ENCODE assay signal across 8 mouse cellular contexts in genomic region chr17:34263811-34264371, GRCm38 (mm10). TPM values are rescaled to one million over a fixed set of nuclear protein-coding genes. Genes with fewer than 3 reads are reported as not detected.
DNase-seq lines count a peak whose midpoint lies in the region; ATAC-seq and TF ChIP-seq lines count a peak whose summit lies in the region.

No protein-coding gene starts in this region.

- no peak overlapping the region for H3K4me3 ChIP-seq in layer of hippocampus, adult 2 months
- H3K4me3 ChIP-seq in heart, embryonic 16.5 days (ENCODE audit: low read length), result peak overlapping the region; percentile 65
- H3K4me3 ChIP-seq in liver, embryonic 11.5 days (ENCODE audit: low read depth, low read length), result peak overlapping the region; percentile 56

- peak; percentile 41 for TF ChIP-seq CTCF in layer of hippocampus, adult 2 months (conservative IDR thresholded peaks at IDR 0.05)

- DNase-seq in layer of hippocampus, adult 2 months (ENCODE audit: low spot score in 2 of 2), result no peak
- no peak for DNase-seq in layer of hippocampus, adult 8-10 months (ENCODE audit: low spot score in 2 of 2)
- peak; percentile 60 for DNase-seq in liver, embryonic 11.5 days (ENCODE audit: low spot score)
- DNase-seq in neural tube, embryonic 10.5 days (ENCODE audit: extremely low spot score, low spot score), result peak; percentile 60
- DNase-seq in layer of hippocampus, adult 9-11 months, result no peak
- no peak for DNase-seq in adrenal gland, adult 2 months
- no peak for DNase-seq in cerebellum, adult 9-11 months

- peaks cover 13% of the 10 kb centered on the region for H3K27me3 ChIP-seq in heart, embryonic 16.5 days (ENCODE audit: control insufficient read depth, insufficient read depth, low read length)
- peaks cover 28% of the 10 kb centered on the region for H3K27me3 ChIP-seq in liver, embryonic 11.5 days (replicated peaks; ENCODE audit: control insufficient read depth, insufficient read depth, low read length)

- WGBS in heart, embryonic 16.5 days, result 6% methylated on average over 14 of the region's 14 CpGs
- 7% methylated on average over 14 of the region's 14 CpGs for WGBS in liver, embryonic 11.5 days

- peak overlapping the region; percentile 61; the same call in 1 of the 2 replicates for H3K9ac ChIP-seq in heart, embryonic 16.5 days (ENCODE audit: low read length)
- H3K9ac ChIP-seq in liver, embryonic 11.5 days (ENCODE audit: low read depth, low read length), result no peak overlapping the region; the same call in 1 of the 2 replicates

- ATAC-seq in heart, embryonic 16.5 days (replicated peaks; ENCODE audit: extremely low read depth, insufficient read depth, low FRiP score), result no peak
- no peak for ATAC-seq in liver, embryonic 11.5 days (replicated peaks; ENCODE audit: low FRiP score)

- H3K4me2 ChIP-seq in heart, embryonic 16.5 days (ENCODE audit: low read depth, low read length), result peak overlapping the region; percentile 99
- H3K4me2 ChIP-seq in liver, embryonic 11.5 days, result peak overlapping the region; percentile 93

- H3K36me3 ChIP-seq in heart, embryonic 16.5 days (ENCODE audit: control insufficient read depth, insufficient read depth), result no peaks in the 10 kb centered on the region
- no peaks in the 10 kb centered on the region for H3K36me3 ChIP-seq in liver, embryonic 11.5 days (ENCODE audit: control insufficient read depth, insufficient read depth, low read length)

- no peak overlapping the region for H3K27ac ChIP-seq in layer of hippocampus, adult 2 months
- no peak overlapping the region for H3K27ac ChIP-seq in heart, embryonic 16.5 days (ENCODE audit: low read length)
- no peak overlapping the region for H3K27ac ChIP-seq in liver, embryonic 11.5 days (ENCODE audit: low read depth, low read length)

- H3K4me1 ChIP-seq in heart, embryonic 16.5 days (ENCODE audit: control insufficient read depth, insufficient read depth, low read length), result peaks cover 10% of the 10 kb centered on the region; the same call in 1 of the 2 replicates
- H3K4me1 ChIP-seq in liver, embryonic 11.5 days (replicated peaks; ENCODE audit: control insufficient read depth, insufficient read depth, low read length), result 0 out of 2 replicates have a peak, but pooled peaks cover 4% of the 10 kb centered on the region

- no peaks in the 10 kb centered on the region for H3K9me3 ChIP-seq in heart, embryonic 16.5 days (replicated peaks; ENCODE audit: control insufficient read depth, low read length)
- H3K9me3 ChIP-seq in liver, embryonic 11.5 days (ENCODE audit: control insufficient read depth, low read length), result no peaks in the 10 kb centered on the region

RNA-seq across cellular contexts. Expression of gene H2-Ab1, which starts 6.4 kb away (rescaled TPM):
- 1 to 10 TPM; 1.7 to 1.8 TPM for total RNA-seq in layer of hippocampus, adult 2 months (2021)
- total RNA-seq in layer of hippocampus, adult 8-10 months (2022), result 10 to 100 TPM in 2 of 4 experiments, 1 to 10 TPM in 2; 1.1 to 31.1 (median 11.6) TPM
- polyA plus RNA-seq in heart, embryonic 16.5 days (2015; fragmentation: Nextera tagmentation; extraction: Ambion mirVana), result 79.1 and 172 TPM in 2 replicates
- 3.9 and 4.1 TPM in 2 replicates for polyA plus RNA-seq in liver, embryonic 11.5 days (2014; fragmentation: Nextera tagmentation; extraction: Ambion mirVana)
- total RNA-seq in adrenal gland, adult 2 months (2021), result 10 to 100 TPM; 78.4 to 97.1 TPM
- 364 and 513 TPM in 2 replicates for polyA plus RNA-seq in adrenal gland, adult 2 months (2012; rRNA removed)

RNA-seq across cellular contexts. Expression of gene H2-Aa, which starts 23.7 kb away (rescaled TPM):
- 1 to 10 TPM in 1 of 2 experiments, under 1 TPM in 1; 0.66 to 1.2 TPM for total RNA-seq in layer of hippocampus, adult 2 months (2021)
- 10 to 100 TPM in 2 of 4 experiments, 1 to 10 TPM in 1, under 1 TPM in 1; 0.70 to 29.8 (median 13.8) TPM for total RNA-seq in layer of hippocampus, adult 8-10 months (2022)
- polyA plus RNA-seq in heart, embryonic 16.5 days (2015; fragmentation: Nextera tagmentation; extraction: Ambion mirVana), result 35.2 and 72.7 TPM in 2 replicates
- polyA plus RNA-seq in liver, embryonic 11.5 days (2014; fragmentation: Nextera tagmentation; extraction: Ambion mirVana), result not detected in 2 replicates
- 100 to 1,000 TPM in 1 of 2 experiments, 10 to 100 TPM in 1; 85.9 to 137 TPM for total RNA-seq in adrenal gland, adult 2 months (2021)
- polyA plus RNA-seq in adrenal gland, adult 2 months (2012; rRNA removed), result 134 and 150 TPM in 2 replicates

RNA-seq across cellular contexts. Expression of gene H2-Ob, which starts 25.2 kb away (rescaled TPM):
- under 1 TPM in 1 of 2 experiments, not detected in 1; 0.17 TPM for total RNA-seq in layer of hippocampus, adult 2 months (2021)
- total RNA-seq in layer of hippocampus, adult 8-10 months (2022), result 1 to 10 TPM in 2 of 4 experiments, under 1 TPM in 1, not detected in 1; 0.69 to 3.3 (median 1.8) TPM
- 0.17 and 0.24 TPM in 2 replicates for polyA plus RNA-seq in heart, embryonic 16.5 days (2015; fragmentation: Nextera tagmentation; extraction: Ambion mirVana)
- polyA plus RNA-seq in liver, embryonic 11.5 days (2014; fragmentation: Nextera tagmentation; extraction: Ambion mirVana), result not detected in 2 replicates
- total RNA-seq in adrenal gland, adult 2 months (2021), result 1 to 10 TPM in 1 of 2 experiments, under 1 TPM in 1; 0.49 to 1.3 TPM
- polyA plus RNA-seq in adrenal gland, adult 2 months (2012; rRNA removed), result 0.91 TPM in 2 replicates

RNA-seq across cellular contexts. Expression of gene H2-Eb1, which starts 41.8 kb away (rescaled TPM):
- total RNA-seq in layer of hippocampus, adult 2 months (2021), result 1 to 10 TPM; 1.0 to 1.3 TPM
- 10 to 100 TPM in 2 of 4 experiments, 1 to 10 TPM in 2; 1.9 to 25.1 (median 10.1) TPM for total RNA-seq in layer of hippocampus, adult 8-10 months (2022)
- 20.8 and 54.0 TPM in 2 replicates for polyA plus RNA-seq in heart, embryonic 16.5 days (2015; fragmentation: Nextera tagmentation; extraction: Ambion mirVana)
- 0.23 and 0.63 TPM in 2 replicates for polyA plus RNA-seq in liver, embryonic 11.5 days (2014; fragmentation: Nextera tagmentation; extraction: Ambion mirVana)
- 100 to 1,000 TPM in 1 of 2 experiments, 10 to 100 TPM in 1; 67.3 to 144 TPM for total RNA-seq in adrenal gland, adult 2 months (2021)
- 59.2 and 66.0 TPM in 2 replicates for polyA plus RNA-seq in adrenal gland, adult 2 months (2012; rRNA removed)

Comparison
In these comparisons a context has a peak if more than half of its experiments do, and no peak if none do; other contexts are left out.
1. DNase-seq: peak in liver, embryonic 11.5 days (single experiment) and neural tube, embryonic 10.5 days (single experiment); none in layer of hippocampus, adult 2 months (0 of 2), layer of hippocampus, adult 8-10 months (0 of 2), layer of hippocampus, adult 9-11 months (single experiment), adrenal gland, adult 2 months (single experiment) and cerebellum, adult 9-11 months (single experiment).